Mouse (Mus musculus) forebrain, embryonic 16.5 days (tissue): ENCODE measurements around the gene Ttll10. TPM values are rescaled to one million over a fixed set of nuclear protein-coding genes. Genes with fewer than 3 reads are reported as not detected.

Experiments used
- ATAC-seq: fragments of 200-750 bp; cut with Nextera tagmentation; 2 replicates; pipeline ENCODE4 v1.8.0; 2017; ENCODE audit warnings: mild to moderate bottlenecking, moderate library complexity
- H3K27ac ChIP-seq: fragments of 300-500 bp; sonication (generic); 2 replicates; pipeline ENCODE4 v1.5.1; 2014; ENCODE audit warnings: low read length, control low read depth
- H3K27me3 ChIP-seq: fragments of 300-500 bp; sonication (generic); replicated peaks from 2 replicates; pipeline ENCODE4 v1.6.1; 2014; ENCODE audit warnings: low read length; ENCODE audit not compliant: control insufficient read depth, insufficient read depth
- H3K36me3 ChIP-seq: fragments of 300-500 bp; sonication (generic); 2 replicates; pipeline ENCODE4 v1.6.1; 2014; ENCODE audit not compliant: control insufficient read depth, insufficient read depth
- H3K4me1 ChIP-seq: fragments of 300-500 bp; sonication (generic); replicated peaks from 2 replicates; pipeline ENCODE4 v1.6.1; 2014; ENCODE audit warnings: low read length; ENCODE audit not compliant: control insufficient read depth, insufficient read depth
- H3K4me2 ChIP-seq: fragments of 300-500 bp; sonication (generic); 2 replicates; pipeline ENCODE4 v1.6.1; 2014; ENCODE audit warnings: mild to moderate bottlenecking, low read length, control low read depth
- H3K4me3 ChIP-seq: fragments of 300-500 bp; sonication (generic); replicated peaks from 2 replicates; pipeline ENCODE4 v1.5.1; 2014; ENCODE audit warnings: mild to moderate bottlenecking, low read length, control low read depth
- H3K9ac ChIP-seq: fragments of 300-500 bp; sonication (generic); replicated peaks from 2 replicates; pipeline ENCODE4 v1.6.1; 2014; ENCODE audit warnings: low read depth, low read length, control low read depth
- H3K9me3 ChIP-seq: fragments of 300-500 bp; sonication (generic); 2 replicates; pipeline ENCODE4 v1.6.1; 2016; ENCODE audit warnings: low read length; ENCODE audit not compliant: control insufficient read depth
- WGBS: fragments of 180-500 bp; shearing (Covaris S2); extraction: QIAGEN DNeasy Blood & Tissue Kit; methylation state at CpG from one replicate; pipeline ENCODE4 v1.1.7; 2014; 5-methylcytosine and 5-hydroxymethylcytosine counted together
- polyA plus RNA-seq: library from polyadenylated mRNA; unstranded; fragments of >200 nt; fragmentation: Nextera tagmentation; extraction: Ambion mirVana; gene quantifications from 2 replicates; pipeline ENCODE4 v1.2.1, GENCODE M21; 2015

The Ttll10 gene
- polyA plus RNA-seq, 1 experiment from 2014 or later: not detected

GRCm38 (mm10) chr4:156054606-156055005, 4.6 kb downstream of the Ttll10 start:
- Histone ChIP-seq H3K27ac (no peak overlapping the region), H3K4me2 (no peak overlapping the region), H3K9ac (no peak overlapping the region), H3K4me1 (no peaks in the 10 kb centered on the region), H3K9me3 (no peaks in the 10 kb centered on the region), H3K4me3 (no peak overlapping the region), H3K27me3 (no peaks in the 10 kb centered on the region), H3K36me3 (no peaks in the 10 kb centered on the region)
- ATAC-seq: no peak
- 90% methylated on average over 6 of the region's 6 CpGs for WGBS

- Histone ChIP-seq H3K36me3 (no peaks in the 10 kb centered on the region), H3K4me2 (no peak overlapping the region), H3K27me3 (no peaks in the 10 kb centered on the region), H3K4me3 (no peak overlapping the region), H3K27ac (no peak overlapping the region), H3K9ac (no peak overlapping the region), H3K4me1 (no peaks in the 10 kb centered on the region), H3K9me3 (no peaks in the 10 kb centered on the region)
- WGBS: 82% methylated on average over 4 of the region's 4 CpGs
- no peak for ATAC-seq
Observed at GRCm38 (mm10) chr4:156054130-156054529, 5.1 kb downstream of the Ttll10 start.

GRCm38 (mm10) chr4:156053113-156053512, 6.1 kb downstream of the Ttll10 start:
- Histone ChIP-seq H3K4me1 (no peaks in the 10 kb centered on the region), H3K27ac (no peak overlapping the region), H3K27me3 (no peaks in the 10 kb centered on the region), H3K9ac (no peak overlapping the region), H3K9me3 (no peaks in the 10 kb centered on the region), H3K36me3 (no peaks in the 10 kb centered on the region), H3K4me2 (no peak overlapping the region), H3K4me3 (no peak overlapping the region)
- WGBS: 82% methylated on average over 4 of the region's 4 CpGs
- ATAC-seq: no peak

GRCm38 (mm10) chr4:156050391-156050980, 8.7 kb downstream of the Ttll10 start:
- no peaks in the 10 kb centered on the region for H3K9me3 ChIP-seq
- H3K9ac ChIP-seq: no peak overlapping the region
- H3K4me1 ChIP-seq: no peaks in the 10 kb centered on the region
- no peak for ATAC-seq
- H3K27me3 ChIP-seq: no peaks in the 10 kb centered on the region
- no peaks in the 10 kb centered on the region for H3K36me3 ChIP-seq
- no peak overlapping the region for H3K4me2 ChIP-seq
- no peak overlapping the region for H3K4me3 ChIP-seq
- no peak overlapping the region for H3K27ac ChIP-seq
- 71% methylated on average over 6 of the region's 6 CpGs for WGBS

GRCm38 (mm10) chr4:156049779-156050178, 9.4 kb downstream of the Ttll10 start:
- H3K9me3 ChIP-seq: no peaks in the 10 kb centered on the region
- no peaks in the 10 kb centered on the region for H3K4me1 ChIP-seq
- H3K27ac ChIP-seq: no peak overlapping the region
- H3K9ac ChIP-seq: no peak overlapping the region
- no peaks in the 10 kb centered on the region for H3K27me3 ChIP-seq
- 86% methylated on average over 3 of the region's 3 CpGs for WGBS
- no peak overlapping the region for H3K4me3 ChIP-seq
- no peak overlapping the region for H3K4me2 ChIP-seq
- no peaks in the 10 kb centered on the region for H3K36me3 ChIP-seq
- no peak for ATAC-seq

- Histone ChIP-seq H3K4me3 (no peak overlapping the region), H3K4me1 (no peaks in the 10 kb centered on the region), H3K36me3 (no peaks in the 10 kb centered on the region), H3K9ac (no peak overlapping the region), H3K27ac (no peak overlapping the region), H3K9me3 (no peaks in the 10 kb centered on the region), H3K27me3 (no peaks in the 10 kb centered on the region), H3K4me2 (no peak overlapping the region)
- no peak for ATAC-seq
- WGBS: 86% methylated on average over 5 of the region's 5 CpGs
Observed at GRCm38 (mm10) chr4:156044754-156045153, 14.5 kb downstream of the Ttll10 start.

GRCm38 (mm10) chr4:156034901-156035300, 24.3 kb downstream of the Ttll10 start:
- H3K4me2 ChIP-seq: peak overlapping the region; percentile 44
- H3K27ac ChIP-seq: no peak overlapping the region
- peaks cover 25% of the 10 kb centered on the region for H3K4me1 ChIP-seq
- no peaks in the 10 kb centered on the region for H3K9me3 ChIP-seq
- no peaks in the 10 kb centered on the region for H3K36me3 ChIP-seq
- H3K9ac ChIP-seq: peak overlapping the region; percentile 44
- under 1% methylated on average over 24 of the region's 25 CpGs for WGBS
- ATAC-seq: no peak
- H3K4me3 ChIP-seq: peak overlapping the region; percentile 26
- peaks cover 19% of the 10 kb centered on the region for H3K27me3 ChIP-seq

GRCm38 (mm10) chr4:156034301-156034700, 24.9 kb downstream of the Ttll10 start:
- 36% methylated on average over 4 of the region's 4 CpGs for WGBS

GRCm38 (mm10) chr4:156033476-156034119, 25.6 kb downstream of the Ttll10 start:
- peaks cover 19% of the 10 kb centered on the region for H3K27me3 ChIP-seq
- no peak overlapping the region for H3K4me2 ChIP-seq
- WGBS: 53% methylated on average over 6 of the region's 6 CpGs
- no peak overlapping the region for H3K27ac ChIP-seq
- no peaks in the 10 kb centered on the region for H3K9me3 ChIP-seq
- no peak overlapping the region for H3K4me3 ChIP-seq
- H3K9ac ChIP-seq: no peak overlapping the region
- peaks cover 25% of the 10 kb centered on the region for H3K4me1 ChIP-seq
- no peaks in the 10 kb centered on the region for H3K36me3 ChIP-seq
- ATAC-seq: no peak

More at GRCm38 (mm10) chr4:156034301-156034700, 24.9 kb downstream of the Ttll10 start:
- Histone ChIP-seq H3K4me1 (peaks cover 25% of the 10 kb centered on the region), H3K27ac (no peak overlapping the region), H3K27me3 (peaks cover 19% of the 10 kb centered on the region), H3K9me3 (no peaks in the 10 kb centered on the region), H3K9ac (no peak overlapping the region), H3K4me2 (no peak overlapping the region), H3K36me3 (no peaks in the 10 kb centered on the region), H3K4me3 (no peak overlapping the region)
- ATAC-seq: no peak
